9 mouse cellular contexts compared by ENCODE assay signal in genomic region chr2:103456646-103457045, GRCm38 (mm10). TPM values are rescaled to one million over a fixed set of nuclear protein-coding genes. Genes with fewer than 3 reads are reported as not detected.
A peak's percentile ranks its signal among the peaks of the same experiment; 100 is the strongest.
DNase-seq lines count a peak whose midpoint lies in the region; ATAC-seq and TF ChIP-seq lines count a peak whose summit lies in the region.
"Had no signal": no experiment of that assay in that cellular context is flagged by ENCODE, and none has a peak within 500 bp of the region (broad histone marks: within the 10 kb centered on the region; RNA-seq: fewer than 3 reads in every experiment).

No protein-coding gene starts in this region.

- H3K36me3 ChIP-seq in forebrain, postnatal 0 days (ENCODE audit: insufficient read depth) = peaks cover 67% of the 10 kb centered on the region
- peaks cover 72% of the 10 kb centered on the region for H3K36me3 ChIP-seq in hindbrain, embryonic 14.5 days (replicated peaks; ENCODE audit: control insufficient read depth, insufficient read depth)

- peak; percentile 76 for ATAC-seq in forebrain, postnatal 0 days
- peak; percentile 80; the same call in 1 of the 2 replicates for ATAC-seq in hindbrain, embryonic 14.5 days (ENCODE audit: low FRiP score)

- H3K9ac ChIP-seq in forebrain, postnatal 0 days = no peak overlapping the region
- no peak overlapping the region for H3K9ac ChIP-seq in hindbrain, embryonic 14.5 days
- H3K9ac ChIP-seq: limb, embryonic 15.5 days had no signal

- WGBS in forebrain, postnatal 0 days = 19% methylated on average over 10 of the region's 10 CpGs
- 24% methylated on average over 10 of the region's 10 CpGs for WGBS in hindbrain, embryonic 14.5 days

- H3K4me2 ChIP-seq in forebrain, postnatal 0 days (ENCODE audit: low read depth) = no peak overlapping the region
- H3K4me2 ChIP-seq in hindbrain, embryonic 14.5 days (replicated peaks) = no peak overlapping the region
- H3K4me2 ChIP-seq: limb, embryonic 15.5 days had no signal

- H3K4me3 ChIP-seq in forebrain, postnatal 0 days (ENCODE audit: low read depth, low read length) = no peak overlapping the region
- no peak overlapping the region for H3K4me3 ChIP-seq in hindbrain, embryonic 14.5 days (replicated peaks; ENCODE audit: low read length)
- H3K4me3 ChIP-seq: limb, embryonic 15.5 days had no signal

- no peaks in the 10 kb centered on the region for H3K9me3 ChIP-seq in forebrain, postnatal 0 days (ENCODE audit: low read length)
- H3K9me3 ChIP-seq in hindbrain, embryonic 14.5 days (ENCODE audit: control insufficient read depth, low read length) = no peaks in the 10 kb centered on the region
- H3K9me3 ChIP-seq: limb, embryonic 15.5 days had no signal

- H3K4me1 ChIP-seq in forebrain, postnatal 0 days (ENCODE audit: insufficient read depth) = no peaks in the 10 kb centered on the region
- H3K4me1 ChIP-seq in hindbrain, embryonic 14.5 days (replicated peaks; ENCODE audit: control insufficient read depth, insufficient read depth, low read length) = no peaks in the 10 kb centered on the region

- H3K27me3 ChIP-seq in forebrain, postnatal 0 days (ENCODE audit: insufficient read depth, low read length) = no peaks in the 10 kb centered on the region
- H3K27me3 ChIP-seq in hindbrain, embryonic 14.5 days (ENCODE audit: control insufficient read depth, insufficient read depth, low read length) = no peaks in the 10 kb centered on the region
- H3K27me3 ChIP-seq: limb, embryonic 15.5 days had no signal

- no peak overlapping the region for H3K27ac ChIP-seq in forebrain, postnatal 0 days (ENCODE audit: low read depth, low read length)
- no peak overlapping the region for H3K27ac ChIP-seq in hindbrain, embryonic 14.5 days
- H3K27ac ChIP-seq: limb, embryonic 15.5 days had no signal

- peak; percentile 98 for TF ChIP-seq CTCF in forebrain, postnatal 0 days (IDR thresholded peaks at IDR 0.05; ENCODE audit: low read depth)

- DNase-seq in MN1 (ENCODE audit: low spot score) = peak; percentile 82
- DNase-seq in cerebellum, adult 11 months = peak; percentile 77
- DNase-seq in forebrain, postnatal 0 days = peak; percentile 91
- peak; percentile 95 for DNase-seq in hindbrain, embryonic 14.5 days (ENCODE audit: low spot score)
- peak; percentile 91 to 92 for DNase-seq in layer of hippocampus, postnatal 10 days (ENCODE audit: low spot score in 2 of 2)
- peak; percentile 73 to 87 for DNase-seq in lung, postnatal 4 days
- peak; percentile 62 for DNase-seq in retina, postnatal 7 days (ENCODE audit: low read depth, low spot score)
- DNase-seq in urinary bladder, adult 18-20 months (ENCODE audit: low spot score in 2 of 2) = peak; percentile 58 to 78

RNA-seq across cellular contexts. Expression of gene Cat, which starts 28.3 kb away (rescaled TPM):
- total RNA-seq in forebrain, postnatal 0 days (2014; rRNA removed) = 84.2 and 91.3 TPM in 2 replicates
- 59.4 and 64.2 TPM in 2 replicates for polyA plus RNA-seq in forebrain, postnatal 0 days (2015; fragmentation: Nextera tagmentation; extraction: Ambion mirVana)
- 102 and 107 TPM in 2 replicates for polyA plus RNA-seq in hindbrain, embryonic 14.5 days (2014; fragmentation: Nextera tagmentation; extraction: Ambion mirVana)
- 10 to 100 TPM; 81.2 to 89.8 TPM for total RNA-seq in layer of hippocampus, postnatal 10 days (2021)

RNA-seq across cellular contexts. Expression of gene Elf5, which starts 45.2 kb away (rescaled TPM):
- not detected in 2 replicates for total RNA-seq in forebrain, postnatal 0 days (2014; rRNA removed)
- not detected in 2 replicates for polyA plus RNA-seq in forebrain, postnatal 0 days (2015; fragmentation: Nextera tagmentation; extraction: Ambion mirVana)
- polyA plus RNA-seq in hindbrain, embryonic 14.5 days (2014; fragmentation: Nextera tagmentation; extraction: Ambion mirVana) = not detected in 2 replicates
- total RNA-seq in layer of hippocampus, postnatal 10 days (2021) = 1 to 10 TPM; 2.3 TPM
